Mouse (Mus musculus): ENCODE data around the gene Carmil3. TPM values are rescaled to one million over a fixed set of nuclear protein-coding genes. Genes with fewer than 3 reads are reported as not detected.

Gene Carmil3
- polyA plus RNA-seq, 1 experiment from 2014 or later, result 0.46 TPM

DNA sequence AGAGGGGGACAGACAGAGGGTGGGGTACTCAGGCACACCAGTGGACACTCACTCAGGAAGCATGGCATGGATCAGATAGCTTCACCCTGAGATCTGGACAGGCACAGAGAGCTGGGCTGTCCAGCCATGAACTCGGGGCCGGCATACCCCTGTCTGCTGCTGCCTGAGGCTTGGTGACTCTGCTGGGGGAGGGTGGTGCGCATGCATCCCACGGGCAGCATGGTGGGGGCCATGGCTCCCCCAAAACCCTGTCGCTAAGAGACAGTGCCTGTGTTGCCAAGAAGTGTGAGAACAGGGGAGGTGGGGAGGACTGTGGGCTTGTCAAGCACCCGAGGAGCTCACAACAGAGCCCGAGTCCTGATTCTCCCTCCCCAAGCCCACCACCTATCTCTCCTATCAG, 20.6 kb downstream of the Carmil3 start:
- Histone ChIP-seq H3K4me3 (ENCODE audit: low read depth, low read length) (no peak overlapping the region), H3K27ac (replicated peaks) (no peak overlapping the region), H3K4me2 (replicated peaks; ENCODE audit: low read depth) (no peak overlapping the region), H3K36me3 (ENCODE audit: control insufficient read depth, insufficient read depth, low read length) (no peaks in the 10 kb centered on the region), H3K27me3 (ENCODE audit: control insufficient read depth, insufficient read depth, low read length) (no peaks in the 10 kb centered on the region), H3K9ac (ENCODE audit: low read length) (no peak overlapping the region), H3K9me3 (ENCODE audit: control insufficient read depth, low read length) (no peaks in the 10 kb centered on the region), H3K4me1 (replicated peaks; ENCODE audit: control insufficient read depth, insufficient read depth) (no peaks in the 10 kb centered on the region)
- ATAC-seq (ENCODE audit: low FRiP score, low TSS enrichment) (peak; percentile 30; the same call in 1 of the 2 replicates), DNase-seq (ENCODE audit: low spot score) (no peak)
- TF ChIP-seq CTCF (IDR thresholded peaks at IDR 0.05; ENCODE audit: low read depth) (no peak), EP300 (optimal IDR thresholded peaks at IDR 0.05) (no peak)
- 47% methylated on average over 7 of the region's 7 CpGs for WGBS

DNA sequence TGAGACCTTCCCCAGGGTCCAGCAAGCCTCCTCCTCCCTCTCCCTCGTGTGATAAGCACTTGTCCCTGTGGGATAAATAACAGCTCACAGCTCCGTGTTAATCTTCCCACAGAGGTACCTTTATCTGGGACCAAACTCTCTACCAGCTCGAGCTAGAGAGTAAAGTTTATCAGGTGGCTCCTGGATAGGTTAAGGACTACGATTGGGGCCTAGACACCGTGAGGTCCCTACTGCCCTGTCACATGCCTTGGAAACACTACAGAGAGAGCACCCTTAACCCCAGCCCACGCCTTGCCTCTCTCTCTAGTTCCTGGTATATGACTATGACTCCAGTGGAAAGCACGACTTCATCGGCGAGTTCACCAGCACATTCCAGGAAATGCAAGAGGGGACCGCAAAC, 23.5 kb downstream of the Carmil3 start:
- Histone ChIP-seq H3K4me2 (replicated peaks; ENCODE audit: low read depth) (no peak overlapping the region), H3K4me3 (ENCODE audit: low read depth, low read length) (no peak overlapping the region), H3K4me1 (replicated peaks; ENCODE audit: control insufficient read depth, insufficient read depth) (no peaks in the 10 kb centered on the region), H3K9ac (ENCODE audit: low read length) (no peak overlapping the region), H3K27me3 (ENCODE audit: control insufficient read depth, insufficient read depth, low read length) (no peaks in the 10 kb centered on the region), H3K9me3 (ENCODE audit: control insufficient read depth, low read length) (no peaks in the 10 kb centered on the region), H3K27ac (replicated peaks) (no peak overlapping the region), H3K36me3 (ENCODE audit: control insufficient read depth, insufficient read depth, low read length) (no peaks in the 10 kb centered on the region)
- no peak for TF ChIP-seq CTCF (IDR thresholded peaks at IDR 0.05; ENCODE audit: low read depth)
- no peak for TF ChIP-seq EP300 (optimal IDR thresholded peaks at IDR 0.05)
- DNase-seq (ENCODE audit: low spot score), result no peak
- ATAC-seq (ENCODE audit: low FRiP score, low TSS enrichment), result no peak
- WGBS, result 51% methylated on average over 10 of the region's 10 CpGs

DNA sequence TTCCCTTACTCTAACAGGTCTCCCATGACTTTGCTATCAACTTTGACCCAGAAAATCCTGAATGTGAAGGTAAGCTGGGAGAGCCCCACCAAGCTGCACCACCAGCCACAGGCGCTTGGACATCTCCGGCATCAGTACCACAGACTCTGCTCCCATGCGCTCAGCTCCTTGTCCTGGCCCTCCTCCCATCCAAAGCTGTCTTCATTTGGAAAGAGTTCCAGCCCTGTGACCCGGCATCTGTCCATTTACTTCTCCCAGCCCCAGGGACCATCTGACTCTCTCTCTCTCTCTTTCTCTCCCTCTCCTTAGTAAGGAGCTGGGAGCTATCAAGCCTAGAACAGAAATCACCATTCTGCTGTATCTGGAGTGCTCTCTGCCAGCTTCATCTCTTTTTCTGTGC, 25.4 kb downstream of the Carmil3 start:
- TF ChIP-seq EP300 (optimal IDR thresholded peaks at IDR 0.05) (no peak), CTCF (IDR thresholded peaks at IDR 0.05; ENCODE audit: low read depth) (no peak)
- Histone ChIP-seq H3K4me2 (replicated peaks; ENCODE audit: low read depth) (no peak overlapping the region), H3K27me3 (ENCODE audit: control insufficient read depth, insufficient read depth, low read length) (no peaks in the 10 kb centered on the region), H3K9ac (ENCODE audit: low read length) (no peak overlapping the region), H3K27ac (replicated peaks) (no peak overlapping the region), H3K9me3 (ENCODE audit: control insufficient read depth, low read length) (no peaks in the 10 kb centered on the region), H3K4me1 (replicated peaks; ENCODE audit: control insufficient read depth, insufficient read depth) (no peaks in the 10 kb centered on the region), H3K4me3 (ENCODE audit: low read depth, low read length) (no peak overlapping the region), H3K36me3 (ENCODE audit: control insufficient read depth, insufficient read depth, low read length) (no peaks in the 10 kb centered on the region)
- DNase-seq (ENCODE audit: low spot score), result no peak
- ATAC-seq (ENCODE audit: low FRiP score, low TSS enrichment), result no peak
- WGBS, result 83% methylated on average over 4 of the region's 4 CpGs

DNA sequence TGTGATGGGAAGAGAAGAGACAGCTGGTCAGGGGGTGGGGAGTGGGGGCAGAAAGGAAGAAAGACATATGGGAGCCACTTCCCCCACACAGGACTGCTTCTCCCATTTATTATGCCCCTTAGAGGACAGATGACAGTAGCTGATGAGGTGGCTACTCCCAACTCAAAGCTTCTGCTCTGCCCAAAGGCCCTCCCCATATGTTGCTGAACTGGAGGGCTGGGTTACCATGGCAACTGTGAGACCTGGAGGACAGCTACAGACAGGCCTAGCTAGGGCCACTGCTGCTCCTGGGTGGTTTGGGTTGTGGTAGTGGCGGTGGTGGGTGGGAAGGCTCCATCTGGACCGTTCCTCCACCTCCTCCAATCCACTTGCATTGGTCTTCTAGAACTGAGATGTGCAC, 28.4 kb downstream of the Carmil3 start:
- Histone ChIP-seq H3K36me3 (ENCODE audit: control insufficient read depth, insufficient read depth, low read length) (no peaks in the 10 kb centered on the region), H3K4me3 (ENCODE audit: low read depth, low read length) (no peak overlapping the region), H3K9me3 (ENCODE audit: control insufficient read depth, low read length) (no peaks in the 10 kb centered on the region), H3K4me1 (replicated peaks; ENCODE audit: control insufficient read depth, insufficient read depth) (no peaks in the 10 kb centered on the region), H3K4me2 (replicated peaks; ENCODE audit: low read depth) (no peak overlapping the region), H3K27me3 (ENCODE audit: control insufficient read depth, insufficient read depth, low read length) (no peaks in the 10 kb centered on the region), H3K9ac (ENCODE audit: low read length) (no peak overlapping the region), H3K27ac (replicated peaks) (no peak overlapping the region)
- ATAC-seq (ENCODE audit: low FRiP score, low TSS enrichment) (no peak), DNase-seq (ENCODE audit: low spot score) (no peak)
- TF ChIP-seq CTCF (IDR thresholded peaks at IDR 0.05; ENCODE audit: low read depth) (no peak), EP300 (optimal IDR thresholded peaks at IDR 0.05) (no peak)
- 71% methylated on average over 2 of the region's 2 CpGs for WGBS

DNA sequence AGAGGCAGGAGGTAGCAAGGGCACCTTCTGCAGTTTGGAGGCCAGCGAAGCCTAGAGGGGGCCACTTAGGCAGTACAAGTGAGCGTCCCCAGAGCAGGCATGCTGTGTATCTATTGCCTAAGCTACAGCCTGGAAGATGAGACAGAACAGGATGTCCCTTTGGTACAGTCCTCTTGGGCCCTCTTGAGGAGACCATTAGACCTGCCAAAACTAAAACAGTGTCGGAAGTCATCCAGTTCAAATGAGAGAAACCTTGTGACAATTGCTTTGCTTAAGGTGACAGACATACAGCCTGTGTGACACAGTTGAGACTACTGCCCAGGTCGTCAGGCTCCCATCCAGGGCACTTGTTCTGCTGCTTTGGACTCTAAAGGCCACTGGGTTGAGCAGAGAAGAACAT, 29.2 kb downstream of the Carmil3 start:
- H3K27ac ChIP-seq (replicated peaks), result no peak overlapping the region
- H3K4me3 ChIP-seq (ENCODE audit: low read depth, low read length), result no peak overlapping the region
- H3K9ac ChIP-seq (ENCODE audit: low read length), result no peak overlapping the region
- no peaks in the 10 kb centered on the region for H3K36me3 ChIP-seq (ENCODE audit: control insufficient read depth, insufficient read depth, low read length)
- no peaks in the 10 kb centered on the region for H3K27me3 ChIP-seq (ENCODE audit: control insufficient read depth, insufficient read depth, low read length)
- ATAC-seq (ENCODE audit: low FRiP score, low TSS enrichment), result no peak
- H3K9me3 ChIP-seq (ENCODE audit: control insufficient read depth, low read length), result no peaks in the 10 kb centered on the region
- DNase-seq (ENCODE audit: low spot score), result no peak
- 72% methylated on average over 4 of the region's 4 CpGs for WGBS
- no peaks in the 10 kb centered on the region for H3K4me1 ChIP-seq (replicated peaks; ENCODE audit: control insufficient read depth, insufficient read depth)
- TF ChIP-seq CTCF (IDR thresholded peaks at IDR 0.05; ENCODE audit: low read depth) (no peak), EP300 (optimal IDR thresholded peaks at IDR 0.05) (no peak)
- no peak overlapping the region for H3K4me2 ChIP-seq (replicated peaks; ENCODE audit: low read depth)

DNA sequence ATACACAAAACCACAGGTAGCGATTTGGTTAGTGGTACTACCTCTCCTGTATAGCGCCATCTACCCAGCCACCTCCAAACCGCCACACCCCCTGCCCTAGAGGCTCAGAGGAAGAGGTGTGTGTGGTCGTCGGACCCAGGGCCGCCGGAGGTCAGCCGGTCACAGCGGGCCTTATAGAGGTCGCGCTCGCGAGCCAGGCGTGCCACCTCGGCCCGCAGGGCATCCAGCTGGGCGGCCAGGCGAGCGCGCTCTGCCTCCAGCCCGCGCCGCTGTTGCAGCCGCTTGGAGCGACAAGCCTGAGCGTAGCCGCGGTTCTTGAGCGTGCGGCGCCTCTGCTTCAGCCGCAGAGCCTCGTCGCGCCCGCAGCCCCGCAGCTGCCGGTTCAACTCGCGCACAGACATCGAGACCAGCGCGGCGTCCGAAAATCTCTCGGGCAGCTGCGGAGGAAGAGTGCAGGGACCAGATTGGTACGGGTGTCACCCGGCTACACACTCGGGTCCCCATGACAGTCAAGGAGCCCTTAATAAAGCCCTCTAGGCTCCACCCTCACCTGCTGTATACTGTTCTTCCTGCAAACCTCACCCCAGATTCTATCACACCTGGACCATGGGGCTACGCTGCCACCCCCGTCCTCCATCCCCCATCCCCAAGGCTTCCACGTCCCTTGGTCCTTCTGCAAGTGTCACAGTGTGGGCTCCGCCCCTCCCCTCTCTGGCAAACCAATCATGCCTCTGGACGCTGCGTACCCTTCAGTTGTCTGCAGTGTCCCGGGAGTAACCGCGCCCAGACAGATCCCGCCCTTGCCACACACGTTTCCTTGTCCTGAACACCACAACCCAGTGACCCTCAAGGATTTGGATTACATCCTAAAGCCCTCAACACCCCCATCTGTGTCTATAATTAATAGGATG, 30.3 kb downstream of the Carmil3 start:
- no peak overlapping the region for H3K27ac ChIP-seq (replicated peaks)
- ATAC-seq (ENCODE audit: low FRiP score, low TSS enrichment), result 0 out of 2 replicates have a peak, but pooled peaks have one; percentile 33
- H3K4me1 ChIP-seq (replicated peaks; ENCODE audit: control insufficient read depth, insufficient read depth), result no peaks in the 10 kb centered on the region
- H3K36me3 ChIP-seq (ENCODE audit: control insufficient read depth, insufficient read depth, low read length), result no peaks in the 10 kb centered on the region
- peak overlapping the region; percentile 36 for H3K4me3 ChIP-seq (ENCODE audit: low read depth, low read length)
- H3K4me2 ChIP-seq (replicated peaks; ENCODE audit: low read depth), result peak overlapping the region; percentile 62
- peak; percentile 38 for DNase-seq (ENCODE audit: low spot score)
- no peaks in the 10 kb centered on the region for H3K27me3 ChIP-seq (ENCODE audit: control insufficient read depth, insufficient read depth, low read length)
- no peaks in the 10 kb centered on the region for H3K9me3 ChIP-seq (ENCODE audit: control insufficient read depth, low read length)
- TF ChIP-seq CTCF (IDR thresholded peaks at IDR 0.05; ENCODE audit: low read depth) (peak; percentile 39), EP300 (optimal IDR thresholded peaks at IDR 0.05) (no peak)
- under 1% methylated on average over 61 of the region's 61 CpGs for WGBS
- peak overlapping the region; percentile 52 for H3K9ac ChIP-seq (ENCODE audit: low read length)
